ENCODE assay signal across 30 mouse cellular contexts in the genomic region with DNA sequence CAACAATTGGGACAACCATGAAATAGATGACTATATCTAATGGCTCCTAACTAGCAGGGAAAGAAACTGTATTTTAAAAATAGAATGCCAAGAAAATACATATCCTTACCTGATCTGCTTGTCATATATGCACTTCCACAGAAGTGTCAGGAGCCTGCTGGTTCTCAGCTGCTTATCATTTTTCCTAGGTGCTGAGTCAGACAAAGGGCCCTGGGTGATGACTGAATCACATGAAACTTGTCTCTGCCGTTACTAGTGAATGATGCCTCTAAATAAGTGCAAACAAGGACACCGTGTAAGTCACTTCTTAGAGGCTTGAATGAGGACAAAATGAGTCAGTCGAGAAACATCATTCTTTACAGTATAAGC.
DNase-seq lines count a peak whose midpoint lies in the region; ATAC-seq and TF ChIP-seq lines count a peak whose summit lies in the region.
"Had no signal": no experiment of that assay in that cellular context is flagged by ENCODE, and none has a peak within 500 bp of the region (broad histone marks: within the 10 kb centered on the region; RNA-seq: fewer than 3 reads in every experiment).

No protein-coding gene starts in this region.

- peaks cover 14% of the 10 kb centered on the region for H3K4me1 ChIP-seq in G1E (ENCODE audit: insufficient read depth, low read depth, low read length)
- 0 out of 2 replicates have a peak, but pooled peaks cover 8% of the 10 kb centered on the region for H3K4me1 ChIP-seq in intestine, postnatal 0 days (replicated peaks; ENCODE audit: control insufficient read depth, insufficient read depth, low read length)
- H3K4me1 ChIP-seq: embryonic facial prominence, embryonic 10.5 days; embryonic facial prominence, embryonic 13.5 days; forebrain, embryonic 12.5 days; forebrain, embryonic 15.5 days; heart, embryonic 12.5 days; heart, embryonic 15.5 days; hindbrain, embryonic 10.5 days; hindbrain, embryonic 13.5 days had no signal

- H3K27me3 ChIP-seq in G1E (ENCODE audit: insufficient read depth, low read length), result no peaks in the 10 kb centered on the region
- no peaks in the 10 kb centered on the region for H3K27me3 ChIP-seq in intestine, postnatal 0 days (replicated peaks; ENCODE audit: control insufficient read depth, insufficient read depth, low read length)
- H3K27me3 ChIP-seq: embryonic facial prominence, embryonic 13.5 days; forebrain, embryonic 12.5 days; forebrain, embryonic 15.5 days; heart, embryonic 12.5 days; heart, embryonic 15.5 days; hindbrain, embryonic 13.5 days had no signal

- ATAC-seq in G1E (ENCODE audit: extremely low read depth, insufficient number of reproducible peaks, low FRiP score, poor library complexity, severe bottlenecking), result peak; percentile 47; the same call in 1 of the 2 replicates
- ATAC-seq in intestine, postnatal 0 days, result peak; percentile 81
- no peak for ATAC-seq in activated CD4-positive, CD25-positive, alpha-beta regulatory T cell, adult 4 months
- ATAC-seq: forebrain, embryonic 15.5 days; hindbrain, embryonic 16.5 days; inflammation-experienced regulatory T-cells, adult 6 months had no signal

- H3K36me3 ChIP-seq in G1E (replicated peaks), result no peaks in the 10 kb centered on the region
- no peaks in the 10 kb centered on the region for H3K36me3 ChIP-seq in intestine, postnatal 0 days (ENCODE audit: control insufficient read depth, insufficient read depth)
- H3K36me3 ChIP-seq: embryonic facial prominence, embryonic 10.5 days; embryonic facial prominence, embryonic 13.5 days; forebrain, embryonic 12.5 days; forebrain, embryonic 15.5 days; heart, embryonic 12.5 days; heart, embryonic 15.5 days; hindbrain, embryonic 10.5 days; hindbrain, embryonic 13.5 days had no signal

- no peak overlapping the region for H3K4me3 ChIP-seq in G1E (ENCODE audit: low read depth, low read length)
- no peak overlapping the region for H3K4me3 ChIP-seq in intestine, postnatal 0 days (ENCODE audit: low read depth, low read length)
- H3K4me3 ChIP-seq: embryonic facial prominence, embryonic 10.5 days; embryonic facial prominence, embryonic 13.5 days; erythroblast, embryonic 14.5 days; forebrain, embryonic 12.5 days; forebrain, embryonic 15.5 days; heart, embryonic 12.5 days; heart, embryonic 15.5 days; hindbrain, embryonic 10.5 days; hindbrain, embryonic 13.5 days had no signal

- H3K9ac ChIP-seq in intestine, postnatal 0 days (ENCODE audit: low read depth, low read length), result no peak overlapping the region
- H3K9ac ChIP-seq: embryonic facial prominence, embryonic 13.5 days; forebrain, embryonic 12.5 days; forebrain, embryonic 15.5 days; heart, embryonic 12.5 days; heart, embryonic 15.5 days; hindbrain, embryonic 13.5 days had no signal

- peak; percentile 19 for DNase-seq in adrenal gland, adult 2 months
- no peak for DNase-seq in adrenal gland, postnatal 36 days
- DNase-seq in G1E (ENCODE audit: low spot score), result no peak
- DNase-seq in induced T-regulatory cell, adult 2 months (ENCODE audit: low read depth), result peak; percentile 27
- no peak for DNase-seq in urinary bladder, postnatal 36 days (ENCODE audit: low spot score in 2 of 2)
- no peak for DNase-seq in thymus, postnatal 14 days
- DNase-seq: adrenal gland, postnatal 10 days; B cell, adult 2 months; cerebellum, adult 11-12 months; cerebellum, adult 8-10 months; cerebellum, postnatal 10 days; cerebellum, postnatal 36 days; embryo, embryonic 11 days; gastrocnemius, postnatal 25 days; heart, adult 18-20 months; heart, postnatal 10 days; heart, postnatal 36 days had no signal

- TF ChIP-seq CTCF in G1E (IDR thresholded peaks at IDR 0.05; ENCODE audit: low read depth, low read length), result no peak
- TF ChIP-seq CTCF in intestine, postnatal 0 days (IDR thresholded peaks at IDR 0.05; ENCODE audit: low read depth), result no peak

- H3K9me3 ChIP-seq in G1E (replicated peaks), result no peaks in the 10 kb centered on the region
- no peaks in the 10 kb centered on the region for H3K9me3 ChIP-seq in intestine, postnatal 0 days (ENCODE audit: control insufficient read depth)
- H3K9me3 ChIP-seq: embryonic facial prominence, embryonic 10.5 days; embryonic facial prominence, embryonic 13.5 days; forebrain, embryonic 12.5 days; forebrain, embryonic 15.5 days; heart, embryonic 12.5 days; heart, embryonic 15.5 days; hindbrain, embryonic 10.5 days; hindbrain, embryonic 13.5 days had no signal

- WGBS in intestine, postnatal 0 days, result 44% methylated on average over 3 of the region's 3 CpGs

- H3K27ac ChIP-seq in intestine, postnatal 0 days (ENCODE audit: low read depth, low read length), result peak overlapping the region; percentile 36; the same call in 1 of the 2 replicates
- H3K27ac ChIP-seq: embryonic facial prominence, embryonic 10.5 days; embryonic facial prominence, embryonic 13.5 days; forebrain, embryonic 12.5 days; forebrain, embryonic 15.5 days; heart, embryonic 15.5 days; hindbrain, embryonic 10.5 days; hindbrain, embryonic 13.5 days had no signal

- H3K4me2 ChIP-seq in intestine, postnatal 0 days (replicated peaks; ENCODE audit: low read depth), result no peak overlapping the region; the same call in 1 of the 2 replicates
- H3K4me2 ChIP-seq: embryonic facial prominence, embryonic 13.5 days; forebrain, embryonic 12.5 days; forebrain, embryonic 15.5 days; heart, embryonic 12.5 days; heart, embryonic 15.5 days; hindbrain, embryonic 13.5 days had no signal

Comparison
In these comparisons a context has a peak if more than half of its experiments do, and no peak if none do; other contexts are left out.
1. DNase-seq: peak in adrenal gland, adult 2 months (single experiment) and induced T-regulatory cell, adult 2 months (single experiment); none in adrenal gland, postnatal 36 days (0 of 2), G1E (single experiment), urinary bladder, postnatal 36 days (0 of 2) and thymus, postnatal 14 days (single experiment).